Comparison of ENCODE assay signal across 19 mouse cellular contexts in genomic region chr12:117342321-117342720, GRCm38 (mm10).
A peak's percentile ranks its signal among the peaks of the same experiment; 100 is the strongest.
DNase-seq lines count a peak whose midpoint lies in the region; ATAC-seq and TF ChIP-seq lines count a peak whose summit lies in the region.
"Had no signal": no experiment of that assay in that cellular context is flagged by ENCODE, and none has a peak within 500 bp of the region (broad histone marks: within the 10 kb centered on the region; RNA-seq: fewer than 3 reads in every experiment).

No protein-coding gene starts in this region.

- no peak for ATAC-seq in hindbrain, embryonic 11.5 days (ENCODE audit: low FRiP score)
- ATAC-seq in hindbrain, postnatal 0 days = no peak
- ATAC-seq in forebrain, embryonic 15.5 days (replicated peaks) = no peak
- no peak for ATAC-seq in limb, embryonic 13.5 days (ENCODE audit: low FRiP score, low read depth)
- no peak for ATAC-seq in neural tube, embryonic 13.5 days (ENCODE audit: low read depth)

- no peak overlapping the region for H3K4me3 ChIP-seq in hindbrain, embryonic 11.5 days (ENCODE audit: low read depth, low read length)
- H3K4me3 ChIP-seq in hindbrain, postnatal 0 days (ENCODE audit: low read length) = no peak overlapping the region
- H3K4me3 ChIP-seq in forebrain, embryonic 15.5 days = no peak overlapping the region
- no peak overlapping the region for H3K4me3 ChIP-seq in limb, embryonic 13.5 days
- H3K4me3 ChIP-seq in neural tube, embryonic 13.5 days = no peak overlapping the region
- H3K4me3 ChIP-seq: limb, embryonic 15.5 days had no signal

- H3K36me3 ChIP-seq in hindbrain, embryonic 11.5 days (ENCODE audit: control insufficient read depth, insufficient read depth, low read length) = no peaks in the 10 kb centered on the region
- H3K36me3 ChIP-seq in hindbrain, postnatal 0 days (ENCODE audit: insufficient read depth, low read length) = no peaks in the 10 kb centered on the region
- no peaks in the 10 kb centered on the region for H3K36me3 ChIP-seq in forebrain, embryonic 15.5 days
- no peaks in the 10 kb centered on the region for H3K36me3 ChIP-seq in limb, embryonic 13.5 days
- H3K36me3 ChIP-seq in neural tube, embryonic 13.5 days = no peaks in the 10 kb centered on the region
- H3K36me3 ChIP-seq: limb, embryonic 15.5 days had no signal

- 0 out of 2 replicates have a peak overlapping the region, but pooled peaks have one; percentile 42 for H3K27ac ChIP-seq in hindbrain, embryonic 11.5 days (ENCODE audit: low read depth, low read length)
- no peak overlapping the region for H3K27ac ChIP-seq in hindbrain, postnatal 0 days
- H3K27ac ChIP-seq in forebrain, embryonic 15.5 days (replicated peaks) = peak overlapping the region; percentile 31; the same call in 1 of the 2 replicates
- H3K27ac ChIP-seq in limb, embryonic 13.5 days = peak overlapping the region; percentile 10; the same call in 1 of the 2 replicates
- no peak overlapping the region for H3K27ac ChIP-seq in neural tube, embryonic 13.5 days (replicated peaks)
- H3K27ac ChIP-seq: limb, embryonic 15.5 days; stomach, postnatal 0 days had no signal

- no peaks in the 10 kb centered on the region for H3K27me3 ChIP-seq in hindbrain, embryonic 11.5 days (ENCODE audit: control insufficient read depth, insufficient read depth, low read length)
- H3K27me3 ChIP-seq in hindbrain, postnatal 0 days (ENCODE audit: insufficient read depth, low read length) = no peaks in the 10 kb centered on the region
- H3K27me3 ChIP-seq in forebrain, embryonic 15.5 days = no peaks in the 10 kb centered on the region
- H3K27me3 ChIP-seq in limb, embryonic 13.5 days = no peaks in the 10 kb centered on the region
- no peaks in the 10 kb centered on the region for H3K27me3 ChIP-seq in neural tube, embryonic 13.5 days
- H3K27me3 ChIP-seq: limb, embryonic 15.5 days had no signal

- no peak overlapping the region for H3K9ac ChIP-seq in hindbrain, embryonic 11.5 days (ENCODE audit: low read depth, low read length)
- H3K9ac ChIP-seq in hindbrain, postnatal 0 days (replicated peaks; ENCODE audit: low read length) = no peak overlapping the region
- H3K9ac ChIP-seq in forebrain, embryonic 15.5 days (replicated peaks) = no peak overlapping the region
- H3K9ac ChIP-seq in limb, embryonic 13.5 days = no peak overlapping the region
- H3K9ac ChIP-seq in neural tube, embryonic 13.5 days = peak overlapping the region; percentile 17; the same call in 1 of the 2 replicates
- H3K9ac ChIP-seq: limb, embryonic 15.5 days had no signal

- TF ChIP-seq CTCF in hindbrain, postnatal 0 days (IDR thresholded peaks at IDR 0.05; ENCODE audit: low read depth) = no peak

- 36% methylated on average over 6 of the region's 6 CpGs for WGBS in hindbrain, embryonic 11.5 days
- WGBS in hindbrain, postnatal 0 days = 40% methylated on average over 6 of the region's 6 CpGs
- 32% methylated on average over 6 of the region's 6 CpGs for WGBS in forebrain, embryonic 15.5 days
- 47% methylated on average over 6 of the region's 6 CpGs for WGBS in limb, embryonic 13.5 days
- 36% methylated on average over 6 of the region's 6 CpGs for WGBS in neural tube, embryonic 13.5 days

- peak; percentile 36 for DNase-seq in hindbrain, embryonic 11.5 days (ENCODE audit: low spot score)
- no peak for DNase-seq in hindbrain, postnatal 0 days (ENCODE audit: low spot score)
- no peak for DNase-seq in kidney, adult 18-20 months
- DNase-seq in gastrocnemius, adult 8-10 months (ENCODE audit: low spot score in 2 of 2) = no peak
- no peak for DNase-seq in layer of hippocampus, adult 18-20 months (ENCODE audit: low spot score in 2 of 2)
- DNase-seq: adrenal gland, postnatal 25 days; cerebellum, adult 9-11 months; gastrocnemius, postnatal 14 days; kidney, adult 11 months; kidney, postnatal 14 days; layer of hippocampus, postnatal 36 days; lung, adult 2 months; lung, postnatal 4 days; thymus, postnatal 25 days had no signal

- peaks cover 30% of the 10 kb centered on the region for H3K4me1 ChIP-seq in hindbrain, embryonic 11.5 days (replicated peaks; ENCODE audit: control insufficient read depth, insufficient read depth, low read length)
- peaks cover 20% of the 10 kb centered on the region for H3K4me1 ChIP-seq in hindbrain, postnatal 0 days (ENCODE audit: insufficient read depth, low read length)
- H3K4me1 ChIP-seq in forebrain, embryonic 15.5 days = peaks cover 55% of the 10 kb centered on the region
- H3K4me1 ChIP-seq in limb, embryonic 13.5 days = peaks cover 40% of the 10 kb centered on the region
- peaks cover 52% of the 10 kb centered on the region for H3K4me1 ChIP-seq in neural tube, embryonic 13.5 days (replicated peaks)

- H3K9me3 ChIP-seq in hindbrain, embryonic 11.5 days (ENCODE audit: control insufficient read depth, low read length) = no peaks in the 10 kb centered on the region
- H3K9me3 ChIP-seq in hindbrain, postnatal 0 days (ENCODE audit: low read length) = no peaks in the 10 kb centered on the region
- H3K9me3 ChIP-seq in forebrain, embryonic 15.5 days = no peaks in the 10 kb centered on the region
- H3K9me3 ChIP-seq in limb, embryonic 13.5 days = no peaks in the 10 kb centered on the region
- no peaks in the 10 kb centered on the region for H3K9me3 ChIP-seq in neural tube, embryonic 13.5 days
- H3K9me3 ChIP-seq: limb, embryonic 15.5 days had no signal

- H3K4me2 ChIP-seq in hindbrain, embryonic 11.5 days (replicated peaks; ENCODE audit: low read depth, low read length) = no peak overlapping the region
- H3K4me2 ChIP-seq in hindbrain, postnatal 0 days (ENCODE audit: low read depth, low read length) = no peak overlapping the region
- no peak overlapping the region for H3K4me2 ChIP-seq in forebrain, embryonic 15.5 days (replicated peaks)
- no peak overlapping the region for H3K4me2 ChIP-seq in limb, embryonic 13.5 days (replicated peaks)
- no peak overlapping the region for H3K4me2 ChIP-seq in neural tube, embryonic 13.5 days
- H3K4me2 ChIP-seq: limb, embryonic 15.5 days had no signal

Comparison
In these comparisons a context has a peak if more than half of its experiments do, and no peak if none do; other contexts are left out.
1. H3K27ac ChIP-seq: peak in hindbrain, embryonic 11.5 days (single experiment), forebrain, embryonic 15.5 days (single experiment) and limb, embryonic 13.5 days (single experiment); none in hindbrain, postnatal 0 days (single experiment) and neural tube, embryonic 13.5 days (single experiment).